Mouse (Mus musculus): Measurements from ENCODE around the gene Fmn2.

Gene Fmn2

DNA sequence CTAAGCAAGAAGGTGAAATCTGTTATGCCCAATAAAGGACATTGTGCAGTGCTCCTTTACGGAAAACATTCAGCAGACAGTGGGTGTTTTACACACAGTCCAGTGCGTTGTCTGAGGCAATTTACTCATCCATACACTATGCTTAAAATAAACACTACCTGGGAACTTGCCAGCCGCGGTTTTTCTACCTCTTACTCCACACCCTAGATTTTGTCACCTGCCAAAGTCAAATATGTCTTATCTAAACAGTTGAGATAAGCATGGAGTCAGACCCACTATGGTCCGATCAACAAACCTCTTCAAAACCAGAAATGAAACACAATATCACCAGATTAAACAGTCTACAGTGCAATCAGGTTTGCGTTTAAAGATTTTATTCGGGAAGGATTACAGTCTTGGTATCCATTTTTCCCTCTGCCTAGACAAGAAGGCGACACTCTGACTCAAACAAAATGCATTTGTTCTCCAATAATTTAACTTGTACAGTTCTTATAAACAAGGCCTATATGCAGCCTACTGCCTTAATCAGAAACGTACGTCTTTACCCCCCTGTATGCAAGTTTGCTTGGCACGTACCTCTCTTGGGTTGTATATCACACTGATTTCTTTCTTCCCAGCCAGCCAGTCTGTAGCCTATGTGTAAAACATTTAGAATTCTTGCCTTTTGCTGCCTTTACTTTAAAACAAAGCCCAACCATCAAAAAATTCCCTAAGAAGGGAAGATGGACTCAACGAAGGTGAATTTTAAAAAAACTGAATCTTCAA, 158.0 kb downstream of the Fmn2 start:
- DNase-seq (ENCODE audit: low spot score in 2 of 2) = no peak

GRCm38 (mm10) chr1:174665116-174665515, 163.5 kb downstream of the Fmn2 start:
- no peak for DNase-seq (ENCODE audit: low spot score in 2 of 2)

DNA sequence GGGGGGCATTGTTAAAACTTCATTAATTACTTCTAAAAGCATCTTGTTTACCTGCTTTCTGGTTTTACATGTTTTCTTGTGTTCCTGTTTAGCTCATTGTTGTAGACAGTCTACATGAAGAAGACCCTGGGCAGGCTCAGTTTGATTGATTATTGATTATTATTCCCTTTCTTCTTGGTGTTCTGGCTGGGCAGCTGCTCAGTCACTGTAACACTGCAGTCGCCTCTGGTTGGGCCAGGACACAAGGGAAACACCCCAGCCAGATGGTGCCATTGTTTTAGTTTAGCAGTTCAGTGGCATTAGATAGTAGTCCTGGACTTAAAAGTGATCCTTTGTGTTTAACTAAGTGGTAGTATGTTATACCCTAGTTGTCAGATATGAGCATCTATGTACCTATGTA, 167.5 kb downstream of the Fmn2 start:
- DNase-seq (ENCODE audit: low spot score in 2 of 2) = no peak

GRCm38 (mm10) chr1:174670846-174671245, 169.2 kb downstream of the Fmn2 start:
- DNase-seq (ENCODE audit: low spot score in 2 of 2) = no peak

- DNase-seq (ENCODE audit: low spot score in 2 of 2) = no peak
Measured at GRCm38 (mm10) chr1:174674586-174674985, 173.0 kb downstream of the Fmn2 start.

GRCm38 (mm10) chr1:174675316-174675715, 173.7 kb downstream of the Fmn2 start:
- no peak for DNase-seq (ENCODE audit: low spot score in 2 of 2)

- DNase-seq (ENCODE audit: low spot score in 2 of 2) = no peak
Measured at GRCm38 (mm10) chr1:174676187-174676586, 174.6 kb downstream of the Fmn2 start.

DNA sequence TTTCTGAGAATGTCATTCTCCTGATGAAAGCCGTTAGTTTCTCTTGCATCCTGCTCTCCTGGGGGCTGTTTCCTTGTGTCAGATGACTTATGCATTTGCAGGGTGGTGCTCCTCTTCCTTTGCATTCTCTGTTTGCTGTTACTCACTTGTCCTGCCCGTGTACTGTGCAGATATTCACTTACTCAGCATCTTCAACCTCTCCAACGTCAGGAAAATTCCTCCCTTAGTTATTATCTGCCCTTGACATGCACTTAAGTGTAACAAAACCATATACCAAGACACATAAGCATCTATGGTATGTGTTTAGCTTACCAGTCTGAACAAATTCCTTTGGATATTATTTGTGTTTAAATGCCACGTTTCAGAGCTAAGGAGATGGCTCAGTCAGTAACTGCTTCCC, 175.6 kb downstream of the Fmn2 start:
- DNase-seq (ENCODE audit: low spot score in 2 of 2) = no peak

DNA sequence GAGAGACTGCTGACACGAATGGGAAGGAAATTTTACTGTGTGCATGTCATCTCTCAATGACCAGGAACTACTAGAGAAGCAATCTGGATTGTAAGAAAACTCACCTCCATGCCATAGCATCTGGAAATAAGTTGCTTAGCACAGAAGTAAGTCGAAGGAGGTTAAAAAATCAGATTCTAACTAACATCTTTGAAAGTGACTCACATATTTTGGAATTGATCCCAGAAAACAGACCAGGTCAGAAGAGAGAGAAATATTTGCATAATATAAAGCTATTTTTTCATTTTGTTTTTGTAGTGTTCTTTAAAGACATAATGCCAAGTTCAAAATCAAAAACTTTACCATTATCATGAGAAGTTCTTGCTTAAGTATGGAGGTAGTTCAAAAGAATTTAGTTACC, 187.7 kb downstream of the Fmn2 start:
- no peak for DNase-seq (ENCODE audit: low spot score in 2 of 2)

GRCm38 (mm10) chr1:174700871-174701270, 199.2 kb downstream of the Fmn2 start:
- DNase-seq (ENCODE audit: low spot score in 2 of 2) = no peak

GRCm38 (mm10) chr1:174701835-174702234, 200.2 kb downstream of the Fmn2 start:
- DNase-seq (ENCODE audit: low spot score in 2 of 2) = peak in 1 of 2 experiments; percentile 3

DNA sequence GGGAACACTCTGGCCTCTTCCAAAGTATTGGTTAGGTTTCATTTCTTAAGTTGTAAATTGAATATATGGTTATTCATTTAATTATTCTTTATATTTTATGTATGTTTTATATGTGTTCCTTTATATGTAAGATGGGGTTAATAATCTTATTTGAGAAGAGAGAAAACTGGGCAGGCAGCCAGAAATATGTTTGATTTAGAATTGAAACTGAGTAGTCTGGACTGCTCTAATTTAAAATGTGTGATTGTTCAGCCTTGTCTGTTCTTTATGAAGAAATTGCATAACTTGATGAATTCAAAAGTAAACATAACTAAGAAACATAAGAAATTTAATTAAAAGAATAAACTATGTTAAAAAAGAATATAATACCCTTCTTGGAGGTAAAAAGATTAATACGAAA, 202.3 kb downstream of the Fmn2 start:
- no peak for DNase-seq (ENCODE audit: low spot score in 2 of 2)

DNA sequence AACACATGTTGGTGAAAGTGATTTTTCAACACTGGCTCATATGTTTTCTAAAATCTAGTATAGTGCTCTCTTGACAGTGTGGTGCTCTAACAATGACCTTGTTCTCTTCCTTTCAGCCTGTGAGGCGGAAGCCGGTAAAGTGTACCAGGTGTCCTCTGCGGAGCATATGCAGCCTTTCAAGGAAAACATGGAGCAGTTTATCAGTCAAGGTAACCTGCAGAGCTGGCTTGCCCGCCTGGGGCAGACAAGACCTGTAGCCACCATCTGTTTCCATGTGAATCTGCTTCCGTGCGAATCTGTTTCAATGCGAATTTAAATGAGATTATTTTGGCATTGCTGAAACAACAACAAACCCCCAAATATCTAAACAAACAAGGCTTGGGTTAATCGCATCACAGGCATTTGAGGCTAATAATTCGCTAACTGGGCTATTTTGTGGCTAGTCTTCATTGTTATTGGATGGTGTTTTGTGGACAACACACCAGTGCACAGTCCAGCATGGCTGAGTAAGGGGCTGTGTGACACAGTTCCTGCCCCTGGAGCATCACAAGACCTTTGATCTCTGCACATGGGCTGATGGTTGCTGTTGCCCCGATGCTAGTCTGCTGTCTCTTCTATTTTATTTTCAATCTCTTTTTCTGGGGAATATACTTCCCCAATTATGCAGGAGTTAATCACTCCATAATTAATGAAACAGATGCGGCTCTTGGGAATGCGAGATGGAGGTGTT, 218.3 kb downstream of the Fmn2 start:
- DNase-seq (ENCODE audit: low spot score in 2 of 2) = peak in 1 of 2 experiments; percentile 4

- no peak for DNase-seq (ENCODE audit: low spot score in 2 of 2)
Measured at GRCm38 (mm10) chr1:174728771-174729170, 227.1 kb downstream of the Fmn2 start.

- DNase-seq (ENCODE audit: low spot score in 2 of 2) = no peak
Measured at GRCm38 (mm10) chr1:174732715-174733114, 231.1 kb downstream of the Fmn2 start.

DNA sequence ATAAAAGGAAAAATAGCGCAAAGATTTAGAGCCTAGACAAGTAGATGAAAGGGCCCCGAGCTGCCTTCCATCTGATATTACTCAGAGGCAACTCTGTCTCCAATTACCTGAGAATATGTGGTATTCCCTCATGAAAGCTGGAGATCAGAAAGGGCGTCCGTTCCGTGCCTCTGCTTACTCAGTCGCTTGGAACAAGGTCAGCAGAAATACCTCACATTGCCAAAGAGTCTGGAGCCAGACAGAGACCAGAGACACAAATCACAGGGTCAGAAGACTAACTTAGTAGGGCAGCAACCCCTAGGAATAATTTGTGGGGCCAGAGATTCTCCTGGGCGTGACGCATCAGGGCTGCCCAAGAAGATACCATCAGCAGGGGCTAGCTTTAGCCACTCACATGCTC, 237.3 kb downstream of the Fmn2 start:
- no peak for DNase-seq (ENCODE audit: low spot score in 2 of 2)

- no peak for DNase-seq (ENCODE audit: low spot score in 2 of 2)
Measured at GRCm38 (mm10) chr1:174742667-174743066, 241.0 kb downstream of the Fmn2 start.

GRCm38 (mm10) chr1:174748520-174748919, 246.9 kb downstream of the Fmn2 start:
- DNase-seq (ENCODE audit: low spot score in 2 of 2) = no peak

- no peak for DNase-seq (ENCODE audit: low spot score in 2 of 2)
Measured at GRCm38 (mm10) chr1:174750893-174751461, 249.4 kb downstream of the Fmn2 start.

- no peak for DNase-seq (ENCODE audit: low spot score in 2 of 2)
Measured at GRCm38 (mm10) chr1:174759354-174759753, 257.7 kb downstream of the Fmn2 start.

DNA sequence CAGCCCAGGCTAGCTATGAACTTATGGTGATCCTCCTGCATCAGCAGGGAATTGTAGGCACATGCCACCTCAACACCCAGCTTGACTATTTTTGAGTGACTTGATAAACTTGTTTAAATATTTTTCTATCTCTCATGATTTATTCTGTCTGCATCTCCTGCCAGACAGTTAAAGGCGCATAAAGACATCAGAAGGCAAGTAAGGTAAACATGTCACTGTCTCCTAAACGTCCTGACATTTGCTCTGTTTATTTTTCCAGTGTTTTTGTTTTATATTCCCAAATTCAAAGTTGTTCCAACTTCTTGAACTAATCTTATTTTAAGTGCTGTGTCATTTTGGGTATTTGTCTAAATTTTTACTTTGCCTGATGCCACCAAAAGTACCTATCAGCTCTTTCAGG, 264.1 kb downstream of the Fmn2 start:
- no peak for DNase-seq (ENCODE audit: low spot score in 2 of 2)

GRCm38 (mm10) chr1:174766852-174767251, 265.2 kb downstream of the Fmn2 start:
- no peak for DNase-seq (ENCODE audit: low spot score in 2 of 2)

DNA sequence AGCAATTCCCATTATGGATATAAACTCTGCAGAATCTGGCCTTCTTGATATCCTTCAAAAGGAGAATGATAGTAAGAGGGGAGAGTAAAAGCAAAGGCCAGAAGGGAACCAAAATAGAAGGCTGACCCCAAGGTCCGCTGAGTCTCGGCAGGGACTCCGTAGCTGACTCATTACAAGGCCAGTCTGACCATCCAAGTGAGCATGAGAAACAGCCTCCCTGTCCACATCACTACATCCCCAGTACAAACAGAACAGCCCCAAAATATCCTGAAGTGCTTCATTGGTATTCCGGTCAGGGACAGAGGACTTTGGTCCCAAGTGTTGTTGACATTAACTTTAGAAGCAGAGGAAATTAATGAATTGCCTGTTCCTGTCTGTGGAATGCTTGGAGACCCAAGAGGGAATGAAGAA, 270.3 kb downstream of the Fmn2 start:
- no peak for DNase-seq (ENCODE audit: low spot score in 2 of 2)

All from cerebellum, postnatal 4 days (tissue).